Mouse (Mus musculus) lung, postnatal 14 days (tissue): ENCODE measurements around the gene Sfr1.

Source experiments
- DNase-seq: peaks from one replicate; pipeline ENCODE4 v3.0.0; 2021

Sfr1 gene

GRCm38 (mm10) chr19:47753921-47754320 is 22.4 kb downstream of the Sfr1 start:
- no peak for DNase-seq

GRCm38 (mm10) chr19:47754931-47755330 is 23.4 kb downstream of the Sfr1 start:
- DNase-seq, result no peak

- DNase-seq, result peak; percentile 49
Observed at GRCm38 (mm10) chr19:47755625-47756024, 24.1 kb downstream of the Sfr1 start.

- DNase-seq, result no peak
Observed at GRCm38 (mm10) chr19:47777847-47778246, 46.4 kb downstream of the Sfr1 start.

GRCm38 (mm10) chr19:47780145-47780544 is 48.7 kb downstream of the Sfr1 start:
- DNase-seq, result no peak

GRCm38 (mm10) chr19:47780972-47781371 is 49.5 kb downstream of the Sfr1 start:
- DNase-seq, result no peak

GRCm38 (mm10) chr19:47783898-47784297 is 52.4 kb downstream of the Sfr1 start:
- DNase-seq, result no peak
